Mouse (Mus musculus) embryonic facial prominence, embryonic 11.5 days (tissue): ENCODE data around the gene Rph3al. TPM values are rescaled to one million over a fixed set of nuclear protein-coding genes. Genes with fewer than 3 reads are reported as not detected.
A peak's percentile ranks its signal among the peaks of the same experiment; 100 is the strongest.

Source experiments
- ATAC-seq: fragments of 200-750 bp; cut with Nextera tagmentation; replicated peaks from 2 replicates; pipeline ENCODE4 v1.8.0; 2017; ENCODE audit warnings: low read depth; ENCODE audit not compliant: insufficient number of reproducible peaks, low FRiP score, low TSS enrichment
- DNase-seq: peaks from one replicate; pipeline ENCODE4 v3.0.0-alpha.2; 2015; ENCODE audit warnings: low spot score
- H3K27ac ChIP-seq: fragments of 300-500 bp; sonication (generic); replicated peaks from 2 replicates; pipeline ENCODE4 v1.5.1; 2014; ENCODE audit warnings: mild to moderate bottlenecking, low read depth, low read length, control low read depth
- H3K27me3 ChIP-seq: fragments of 300-500 bp; sonication (generic); 2 replicates; pipeline ENCODE4 v1.6.1; 2014; ENCODE audit warnings: mild to moderate bottlenecking, low read length, moderate library complexity, mixed read lengths; ENCODE audit not compliant: control insufficient read depth, insufficient read depth
- H3K36me3 ChIP-seq: fragments of 300-500 bp; sonication (generic); replicated peaks from 2 replicates; pipeline ENCODE4 v1.6.1; 2014; ENCODE audit warnings: low read depth, mild to moderate bottlenecking, low read length, moderate library complexity, mixed read lengths; ENCODE audit not compliant: control insufficient read depth, insufficient read depth
- H3K4me1 ChIP-seq: fragments of 300-500 bp; sonication (generic); 2 replicates; pipeline ENCODE4 v1.6.1; 2014; ENCODE audit warnings: low read length, mixed read lengths; ENCODE audit not compliant: control insufficient read depth, insufficient read depth
- H3K4me2 ChIP-seq: fragments of 300-500 bp; sonication (generic); 2 replicates; pipeline ENCODE4 v1.6.1; 2014; ENCODE audit warnings: low read depth, mild to moderate bottlenecking, control low read depth, low read length, moderate library complexity
- H3K4me3 ChIP-seq: fragments of 300-500 bp; sonication (generic); 2 replicates; pipeline ENCODE4 v1.5.1; 2014; ENCODE audit warnings: low read depth, low read length, control low read depth
- H3K9ac ChIP-seq: fragments of 300-500 bp; sonication (generic); replicated peaks from 2 replicates; pipeline ENCODE4 v1.6.1; 2014; ENCODE audit warnings: mild to moderate bottlenecking, control low read depth, low read length
- H3K9me3 ChIP-seq: fragments of 300-500 bp; sonication (generic); replicated peaks from 2 replicates; pipeline ENCODE4 v1.6.1; 2016; ENCODE audit warnings: mild to moderate bottlenecking, low read length, inconsistent platforms, mixed read lengths; ENCODE audit not compliant: control insufficient read depth
- WGBS: fragments of 180-500 bp; shearing (Covaris S2); extraction: QIAGEN DNeasy Blood & Tissue Kit; methylation state at CpG from one replicate; pipeline ENCODE4 v1.1.7; 2014; 5-methylcytosine and 5-hydroxymethylcytosine counted together
- polyA plus RNA-seq: library from polyadenylated mRNA; unstranded; fragments of >200 nt; fragmentation: Nextera tagmentation; extraction: Ambion mirVana; gene quantifications from 2 replicates; pipeline ENCODE4 v1.2.1, GENCODE M21; 2014

Gene Rph3al
- polyA plus RNA-seq, 1 experiment from 2014 or later, result 2.7 TPM

DNA sequence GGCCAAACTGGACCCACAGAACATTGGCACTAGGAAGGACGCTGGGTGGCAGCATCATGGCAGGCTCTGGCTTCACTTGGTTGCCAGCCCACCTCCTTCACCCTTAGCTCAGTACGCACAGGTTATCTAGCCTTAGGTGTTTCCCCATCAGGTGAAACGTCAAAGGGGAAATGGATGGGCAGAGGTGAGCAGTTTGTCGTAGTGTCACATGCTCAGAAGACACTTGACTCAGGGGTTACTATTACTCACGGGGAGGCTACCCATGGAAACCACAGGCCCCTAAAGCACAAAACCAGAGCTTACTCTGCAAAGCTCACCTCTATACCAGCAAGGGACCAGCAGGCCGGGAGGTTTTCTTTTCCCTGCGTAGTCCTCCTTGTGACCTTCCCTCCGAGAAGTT, 59.8 kb downstream of the Rph3al start:
- no peaks in the 10 kb centered on the region for H3K36me3 ChIP-seq
- H3K4me2 ChIP-seq, result no peak overlapping the region
- DNase-seq (no peak), ATAC-seq (no peak)
- no peaks in the 10 kb centered on the region for H3K27me3 ChIP-seq
- 89% methylated on average over 8 of the region's 8 CpGs for WGBS
- no peaks in the 10 kb centered on the region for H3K9me3 ChIP-seq
- H3K4me3 ChIP-seq, result no peak overlapping the region
- no peak overlapping the region for H3K9ac ChIP-seq
- no peaks in the 10 kb centered on the region for H3K4me1 ChIP-seq
- H3K27ac ChIP-seq, result no peak overlapping the region

DNA sequence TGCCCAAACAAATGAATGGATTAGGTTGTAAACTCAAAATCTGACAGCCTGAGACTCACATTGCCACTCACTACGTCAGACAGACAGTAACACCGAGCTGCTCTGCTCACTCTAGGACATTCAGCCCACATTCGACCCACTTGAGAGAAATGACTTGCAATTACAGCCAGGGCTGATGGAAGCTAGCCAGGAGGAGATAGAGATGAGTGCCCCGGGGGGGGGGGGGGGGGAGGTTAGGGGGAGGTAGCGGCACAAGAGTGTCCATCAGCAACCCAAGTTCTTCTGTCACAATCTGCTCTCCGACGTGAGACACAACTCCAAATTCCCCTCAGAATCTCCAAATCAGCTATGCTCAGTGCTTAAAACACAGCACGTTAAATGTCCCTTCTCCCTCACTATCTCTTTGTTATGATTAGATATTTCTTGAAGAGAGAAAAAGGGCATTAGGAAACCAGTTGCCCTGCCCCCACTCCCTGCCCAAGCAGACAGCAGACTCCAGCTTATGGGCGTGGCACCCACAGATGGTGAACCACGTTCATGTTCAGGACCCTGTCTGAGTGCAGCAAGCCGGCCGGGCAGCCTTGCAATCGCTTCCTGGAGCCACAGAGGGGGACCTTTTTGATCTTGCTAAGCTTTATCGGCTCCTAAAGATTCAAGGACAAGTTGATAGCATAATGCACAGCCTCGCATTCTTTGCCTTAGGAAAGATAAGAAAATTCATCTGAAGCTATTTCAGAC, 62.0 kb downstream of the Rph3al start:
- H3K9ac ChIP-seq, result no peak overlapping the region
- no peak overlapping the region for H3K27ac ChIP-seq
- no peaks in the 10 kb centered on the region for H3K27me3 ChIP-seq
- H3K4me1 ChIP-seq, result no peaks in the 10 kb centered on the region
- H3K4me3 ChIP-seq, result no peak overlapping the region
- 53% methylated on average over 15 of the region's 15 CpGs for WGBS
- DNase-seq (no peak), ATAC-seq (no peak)
- no peak overlapping the region for H3K4me2 ChIP-seq
- no peaks in the 10 kb centered on the region for H3K36me3 ChIP-seq
- no peaks in the 10 kb centered on the region for H3K9me3 ChIP-seq

DNA sequence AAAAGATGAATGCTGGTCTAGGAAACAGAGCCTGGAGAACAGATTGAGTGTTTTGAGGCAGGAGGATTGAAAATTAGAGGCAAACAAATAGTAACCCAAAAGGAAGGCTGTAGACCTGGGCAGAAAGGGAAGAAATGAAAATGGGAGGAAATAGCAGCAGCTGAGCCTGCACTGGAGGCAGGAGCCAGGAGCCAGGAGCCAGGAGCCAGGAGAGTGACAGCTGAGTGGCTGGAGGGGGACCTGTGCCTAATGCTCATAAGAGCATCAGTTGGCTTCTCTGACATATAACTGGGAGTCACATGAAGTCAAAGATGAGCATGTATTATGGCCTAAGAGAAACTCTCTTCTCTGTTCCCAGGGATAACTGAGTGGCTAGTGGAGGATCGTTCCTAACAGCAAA, 66.5 kb downstream of the Rph3al start:
- Histone ChIP-seq H3K27ac (no peak overlapping the region), H3K36me3 (no peaks in the 10 kb centered on the region), H3K27me3 (no peaks in the 10 kb centered on the region), H3K4me3 (no peak overlapping the region), H3K4me2 (no peak overlapping the region), H3K9ac (no peak overlapping the region), H3K9me3 (no peaks in the 10 kb centered on the region), H3K4me1 (no peaks in the 10 kb centered on the region)
- DNase-seq (no peak), ATAC-seq (no peak)
- WGBS, result 90% methylated on average over 1 of the region's 1 CpGs

DNA sequence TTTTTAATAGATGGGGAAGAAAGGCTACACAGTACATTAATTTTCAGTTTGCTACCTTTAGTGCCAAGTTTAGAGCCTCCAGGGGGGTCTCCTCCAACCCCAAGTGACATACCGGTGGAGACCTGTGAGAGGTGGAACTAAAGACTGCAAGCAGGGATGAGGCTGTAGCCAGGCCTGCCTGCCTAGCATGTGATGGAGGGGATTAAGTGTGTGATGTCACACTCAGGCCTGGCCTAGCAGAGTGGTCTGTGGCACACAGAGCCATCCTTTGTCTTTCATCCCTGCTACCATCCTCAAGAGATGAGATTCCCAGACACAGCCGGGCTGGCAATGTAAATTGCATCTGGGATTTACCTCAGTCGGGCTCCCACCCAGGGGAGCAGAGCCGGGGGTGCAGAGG, 67.3 kb downstream of the Rph3al start:
- ATAC-seq, result no peak
- Histone ChIP-seq H3K4me2 (no peak overlapping the region), H3K27ac (no peak overlapping the region), H3K36me3 (no peaks in the 10 kb centered on the region), H3K9ac (no peak overlapping the region), H3K4me1 (peaks cover 2% of the 10 kb centered on the region; the same call in 1 of the 2 replicates), H3K27me3 (no peaks in the 10 kb centered on the region), H3K4me3 (no peak overlapping the region), H3K9me3 (no peaks in the 10 kb centered on the region)
- WGBS, result 46% methylated on average over 4 of the region's 4 CpGs
- DNase-seq, result no peak

DNA sequence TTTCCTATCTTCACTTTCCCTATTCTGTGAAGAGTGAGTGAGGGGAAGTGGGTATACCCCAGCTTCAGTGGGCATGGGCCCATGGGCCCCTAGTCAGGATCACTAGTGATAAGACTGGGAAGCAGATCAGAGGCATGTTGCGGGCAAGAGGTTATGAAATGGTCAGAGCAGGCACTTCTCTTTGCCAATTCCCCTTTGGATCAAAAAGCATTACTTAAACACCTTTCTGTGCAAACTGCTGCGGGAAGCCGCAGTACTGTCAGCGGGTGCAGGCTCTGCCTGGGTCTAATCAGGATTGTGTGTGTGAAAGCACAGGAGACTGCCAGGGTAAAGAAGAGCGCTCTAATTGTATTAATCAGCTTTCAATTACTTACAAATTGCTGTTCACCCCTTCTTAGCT, 67.8 kb downstream of the Rph3al start:
- Histone ChIP-seq H3K4me2 (no peak overlapping the region), H3K9me3 (no peaks in the 10 kb centered on the region), H3K27ac (no peak overlapping the region), H3K4me1 (peaks cover 7% of the 10 kb centered on the region), H3K36me3 (no peaks in the 10 kb centered on the region), H3K4me3 (no peak overlapping the region), H3K27me3 (no peaks in the 10 kb centered on the region), H3K9ac (no peak overlapping the region)
- no peak for ATAC-seq
- no peak for DNase-seq
- 73% methylated on average over 5 of the region's 5 CpGs for WGBS

DNA sequence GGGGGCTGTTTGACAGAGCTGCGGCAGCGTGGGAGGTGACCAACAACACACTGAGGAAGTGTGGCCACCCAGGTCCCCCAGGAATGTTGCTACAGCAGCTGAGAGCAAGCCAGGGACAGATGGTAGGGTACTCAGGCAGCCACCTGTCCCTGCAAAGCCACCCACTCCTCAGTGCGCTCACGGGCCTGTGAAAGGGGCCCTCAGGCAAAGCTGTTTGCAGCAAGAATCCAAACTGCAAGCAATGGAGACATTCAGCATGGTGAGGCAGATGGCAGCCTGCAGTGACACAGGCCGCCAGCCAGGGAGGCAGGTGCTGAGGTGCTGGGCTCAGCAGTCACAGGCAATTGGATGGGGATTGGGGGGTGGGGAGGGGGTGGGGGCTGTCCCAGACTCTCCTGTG, 68.3 kb downstream of the Rph3al start:
- Histone ChIP-seq H3K4me1 (peaks cover 12% of the 10 kb centered on the region), H3K27ac (no peak overlapping the region), H3K4me3 (no peak overlapping the region), H3K9me3 (no peaks in the 10 kb centered on the region), H3K4me2 (no peak overlapping the region), H3K27me3 (no peaks in the 10 kb centered on the region), H3K36me3 (no peaks in the 10 kb centered on the region), H3K9ac (no peak overlapping the region)
- ATAC-seq, result no peak
- no peak for DNase-seq
- 60% methylated on average over 5 of the region's 5 CpGs for WGBS

DNA sequence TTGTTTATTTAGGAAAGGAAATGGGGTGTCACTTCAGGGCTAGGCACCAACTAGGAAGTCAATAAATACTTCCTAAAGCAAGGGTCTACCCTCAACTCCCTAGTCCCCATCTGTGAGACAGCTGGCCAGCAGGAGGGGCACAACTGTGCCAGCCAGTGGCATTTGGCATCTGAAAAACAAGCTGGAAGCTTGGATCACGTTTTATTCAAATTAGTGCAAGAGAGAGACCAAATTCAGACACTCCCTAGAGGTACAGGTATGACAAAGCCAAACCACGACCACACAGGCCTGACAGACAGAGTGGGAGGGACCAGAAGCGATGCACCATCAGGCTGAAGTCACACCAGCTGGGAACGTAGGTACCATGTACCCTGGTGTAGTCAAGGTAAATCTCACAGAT, 71.4 kb downstream of the Rph3al start:
- H3K27ac ChIP-seq, result no peak overlapping the region
- no peak overlapping the region for H3K9ac ChIP-seq
- DNase-seq, result no peak
- no peak overlapping the region for H3K4me3 ChIP-seq
- H3K36me3 ChIP-seq, result no peaks in the 10 kb centered on the region
- peaks cover 17% of the 10 kb centered on the region for H3K4me1 ChIP-seq
- no peak for ATAC-seq
- H3K9me3 ChIP-seq, result no peaks in the 10 kb centered on the region
- no peaks in the 10 kb centered on the region for H3K27me3 ChIP-seq
- 73% methylated on average over 4 of the region's 4 CpGs for WGBS
- H3K4me2 ChIP-seq, result no peak overlapping the region

DNA sequence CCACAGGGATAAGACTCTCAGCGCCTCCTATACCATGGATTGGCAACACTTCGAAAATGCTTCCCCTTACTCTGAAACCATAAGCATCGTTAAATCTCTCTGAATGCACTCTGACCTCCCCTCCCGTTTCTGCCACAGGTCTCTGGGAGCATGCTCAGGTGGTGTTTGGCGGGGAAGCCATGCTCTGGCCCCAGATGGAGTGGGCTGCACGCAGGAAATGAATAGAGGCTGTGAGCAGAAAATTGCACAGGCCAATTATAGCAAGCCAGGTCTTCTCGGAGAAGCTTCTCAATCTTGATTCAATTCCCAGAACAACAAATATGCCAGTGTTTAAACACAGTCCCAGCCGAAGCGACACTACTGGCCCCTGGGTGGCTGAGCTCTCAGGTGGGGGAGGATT, 72.4 kb downstream of the Rph3al start:
- H3K9me3 ChIP-seq, result no peaks in the 10 kb centered on the region
- no peak overlapping the region for H3K9ac ChIP-seq
- DNase-seq, result peak; percentile 41
- no peak overlapping the region for H3K27ac ChIP-seq
- ATAC-seq, result no peak
- no peaks in the 10 kb centered on the region for H3K27me3 ChIP-seq
- H3K36me3 ChIP-seq, result no peaks in the 10 kb centered on the region
- peaks cover 17% of the 10 kb centered on the region for H3K4me1 ChIP-seq
- WGBS, result 26% methylated on average over 9 of the region's 9 CpGs
- no peak overlapping the region for H3K4me2 ChIP-seq
- H3K4me3 ChIP-seq, result no peak overlapping the region
